Mouse (Mus musculus) liver, embryonic 13.5 days (tissue): ENCODE measurements around the gene Rab37. TPM values are rescaled to one million over a fixed set of nuclear protein-coding genes. Genes with fewer than 3 reads are reported as not detected.

Experiments
- ATAC-seq: fragments of 200-750 bp; cut with Nextera tagmentation; 2 replicates; pipeline ENCODE4 v1.8.0; 2017; ENCODE audit warnings: low read depth, mild to moderate bottlenecking, moderate number of reproducible peaks, moderate library complexity
- DNase-seq: peaks from one replicate; pipeline ENCODE4 v3.0.0; 2022
- H3K27ac ChIP-seq: fragments of 300-500 bp; sonication (generic); 2 replicates; pipeline ENCODE4 v1.5.1; 2015; ENCODE audit warnings: moderate library complexity, mild to moderate bottlenecking, inconsistent platforms
- H3K27me3 ChIP-seq: fragments of 300-500 bp; sonication (generic); 2 replicates; pipeline ENCODE4 v1.6.1; 2015; ENCODE audit warnings: mild to moderate bottlenecking, inconsistent platforms
- H3K36me3 ChIP-seq: fragments of 300-500 bp; sonication (generic); 2 replicates; pipeline ENCODE4 v1.6.1; 2015; ENCODE audit warnings: mild to moderate bottlenecking, inconsistent platforms
- H3K4me1 ChIP-seq: fragments of 300-500 bp; sonication (generic); replicated peaks from 2 replicates; pipeline ENCODE4 v1.6.1; 2015; ENCODE audit warnings: inconsistent platforms
- H3K4me2 ChIP-seq: fragments of 300-500 bp; sonication (generic); 2 replicates; pipeline ENCODE4 v1.6.1; 2015; ENCODE audit warnings: inconsistent platforms, mild to moderate bottlenecking, moderate library complexity
- H3K4me3 ChIP-seq: fragments of 300-500 bp; sonication (generic); replicated peaks from 2 replicates; pipeline ENCODE4 v1.5.1; 2015; ENCODE audit warnings: mild to moderate bottlenecking, inconsistent platforms
- H3K9ac ChIP-seq: fragments of 300-500 bp; sonication (generic); 2 replicates; pipeline ENCODE4 v1.6.1; 2015; ENCODE audit warnings: mild to moderate bottlenecking, inconsistent platforms
- H3K9me3 ChIP-seq: fragments of 300-500 bp; sonication (generic); replicated peaks from 2 replicates; pipeline ENCODE4 v1.6.1; 2016; ENCODE audit warnings: inconsistent platforms
- WGBS: fragments of 180-500 bp; shearing (Covaris S2); methylation state at CpG from one replicate; pipeline ENCODE4 v1.1.7; 2015; ENCODE audit not compliant: insufficient replicate concordance; 5-methylcytosine and 5-hydroxymethylcytosine counted together
- polyA plus RNA-seq: library from polyadenylated mRNA; unstranded; fragments of >200 nt; fragmentation: Nextera tagmentation; extraction: Ambion mirVana; gene quantifications from 2 replicates; pipeline ENCODE4 v1.2.1, GENCODE M21; 2015

Gene Rab37
- polyA plus RNA-seq, 1 experiment from 2014 or later: 3.6 TPM

- 40% methylated on average over 7 of the region's 7 CpGs for WGBS
- no peak overlapping the region for H3K4me3 ChIP-seq
- ATAC-seq: no peak
Measured at GRCm38 (mm10) chr11:115086213-115086612, 5.0 kb upstream of the Rab37 start.

GRCm38 (mm10) chr11:115089853-115090252 lies 1.4 kb upstream of the Rab37 start:
- Histone ChIP-seq H3K4me1 (no peaks in the 10 kb centered on the region), H3K9ac (no peak overlapping the region), H3K4me3 (no peak overlapping the region), H3K36me3 (no peaks in the 10 kb centered on the region), H3K27me3 (peaks cover 31% of the 10 kb centered on the region), H3K4me2 (no peak overlapping the region), H3K9me3 (no peaks in the 10 kb centered on the region), H3K27ac (no peak overlapping the region)
- 58% methylated on average over 6 of the region's 6 CpGs for WGBS
- ATAC-seq (no peak), DNase-seq (no peak)

More at GRCm38 (mm10) chr11:115086213-115086612, 5.0 kb upstream of the Rab37 start:
- Histone ChIP-seq H3K4me2 (no peak overlapping the region), H3K27me3 (peaks cover 30% of the 10 kb centered on the region), H3K36me3 (no peaks in the 10 kb centered on the region), H3K4me1 (no peaks in the 10 kb centered on the region), H3K9ac (no peak overlapping the region), H3K9me3 (no peaks in the 10 kb centered on the region), H3K27ac (no peak overlapping the region)
- DNase-seq: no peak

GRCm38 (mm10) chr11:115092140-115092539 lies 909 bp downstream of the Rab37 start:
- Histone ChIP-seq H3K9ac (no peak overlapping the region), H3K27me3 (peaks cover 28% of the 10 kb centered on the region), H3K27ac (no peak overlapping the region), H3K9me3 (no peaks in the 10 kb centered on the region), H3K4me1 (no peaks in the 10 kb centered on the region), H3K4me3 (no peak overlapping the region), H3K4me2 (no peak overlapping the region), H3K36me3 (no peaks in the 10 kb centered on the region)
- DNase-seq (no peak), ATAC-seq (no peak)
- WGBS: 22% methylated on average over 4 of the region's 4 CpGs

GRCm38 (mm10) chr11:115098203-115098932 lies 7.1 kb downstream of the Rab37 start:
- no peak overlapping the region for H3K27ac ChIP-seq

GRCm38 (mm10) chr11:115099241-115099840 lies 8.1 kb downstream of the Rab37 start:
- Histone ChIP-seq H3K27me3 (no peaks in the 10 kb centered on the region), H3K27ac (no peak overlapping the region), H3K9me3 (no peaks in the 10 kb centered on the region), H3K9ac (no peak overlapping the region), H3K36me3 (no peaks in the 10 kb centered on the region), H3K4me2 (no peak overlapping the region), H3K4me1 (no peaks in the 10 kb centered on the region), H3K4me3 (no peak overlapping the region)
- DNase-seq (no peak), ATAC-seq (no peak)
- whole genome bisulfite sequencing: 54% methylated on average over 16 of the region's 16 CpGs

More at GRCm38 (mm10) chr11:115098203-115098932, 7.1 kb downstream of the Rab37 start:
- Histone ChIP-seq H3K27me3 (no peaks in the 10 kb centered on the region), H3K4me1 (no peaks in the 10 kb centered on the region), H3K4me3 (no peak overlapping the region), H3K36me3 (no peaks in the 10 kb centered on the region), H3K9me3 (no peaks in the 10 kb centered on the region), H3K9ac (no peak overlapping the region), H3K4me2 (no peak overlapping the region)
- DNase-seq (no peak), ATAC-seq (no peak)
- 40% methylated on average over 10 of the region's 10 CpGs for WGBS

GRCm38 (mm10) chr11:115100032-115100621 lies 8.9 kb downstream of the Rab37 start:
- Histone ChIP-seq H3K4me2 (no peak overlapping the region), H3K9me3 (no peaks in the 10 kb centered on the region), H3K27ac (no peak overlapping the region), H3K36me3 (no peaks in the 10 kb centered on the region), H3K4me3 (no peak overlapping the region), H3K27me3 (no peaks in the 10 kb centered on the region), H3K9ac (no peak overlapping the region), H3K4me1 (no peaks in the 10 kb centered on the region)
- DNase-seq (no peak), ATAC-seq (no peak)
- 64% methylated on average over 5 of the region's 5 CpGs for WGBS

- H3K4me2 ChIP-seq: no peak overlapping the region
- no peak overlapping the region for H3K9ac ChIP-seq
- whole genome bisulfite sequencing: 71% methylated on average over 7 of the region's 7 CpGs
- H3K36me3 ChIP-seq: no peaks in the 10 kb centered on the region
- H3K4me1 ChIP-seq: no peaks in the 10 kb centered on the region
- no peak overlapping the region for H3K4me3 ChIP-seq
- no peaks in the 10 kb centered on the region for H3K9me3 ChIP-seq
- H3K27ac ChIP-seq: no peak overlapping the region
- ATAC-seq (no peak), DNase-seq (no peak)
- H3K27me3 ChIP-seq: no peaks in the 10 kb centered on the region
Measured at GRCm38 (mm10) chr11:115100741-115101140, 9.5 kb downstream of the Rab37 start.

GRCm38 (mm10) chr11:115101615-115102051 lies 10.4 kb downstream of the Rab37 start:
- ATAC-seq (no peak), DNase-seq (no peak)
- Histone ChIP-seq H3K27ac (no peak overlapping the region), H3K36me3 (no peaks in the 10 kb centered on the region), H3K4me1 (no peaks in the 10 kb centered on the region), H3K9me3 (no peaks in the 10 kb centered on the region), H3K4me2 (no peak overlapping the region), H3K27me3 (no peaks in the 10 kb centered on the region), H3K9ac (no peak overlapping the region), H3K4me3 (no peak overlapping the region)
- WGBS: 59% methylated on average over 6 of the region's 6 CpGs

GRCm38 (mm10) chr11:115102116-115102515 lies 10.9 kb downstream of the Rab37 start:
- H3K4me1 ChIP-seq: no peaks in the 10 kb centered on the region
- H3K36me3 ChIP-seq: no peaks in the 10 kb centered on the region
- H3K4me2 ChIP-seq: no peak overlapping the region
- H3K27me3 ChIP-seq: no peaks in the 10 kb centered on the region
- no peak overlapping the region for H3K4me3 ChIP-seq
- H3K9ac ChIP-seq: no peak overlapping the region
- no peak overlapping the region for H3K27ac ChIP-seq
- 78% methylated on average over 9 of the region's 9 CpGs for WGBS
- ATAC-seq (no peak), DNase-seq (no peak)
- no peaks in the 10 kb centered on the region for H3K9me3 ChIP-seq

GRCm38 (mm10) chr11:115103470-115104413 lies 12.5 kb downstream of the Rab37 start:
- no peak overlapping the region for H3K9ac ChIP-seq
- DNase-seq: no peak
- no peaks in the 10 kb centered on the region for H3K27me3 ChIP-seq
- 68% methylated on average over 25 of the region's 25 CpGs for WGBS
- ATAC-seq: no peak
- H3K4me2 ChIP-seq: no peak overlapping the region
- H3K4me1 ChIP-seq: no peaks in the 10 kb centered on the region
- H3K27ac ChIP-seq: no peak overlapping the region
- no peaks in the 10 kb centered on the region for H3K36me3 ChIP-seq
- no peaks in the 10 kb centered on the region for H3K9me3 ChIP-seq
- no peak overlapping the region for H3K4me3 ChIP-seq
